Mouse (Mus musculus) thymus, postnatal 36 days (tissue): ENCODE measurements around the gene Gprasp1.
A peak's percentile ranks its signal among the peaks of the same experiment; 100 is the strongest.

Experiments used
- DNase-seq, 2 experiments: peaks; one replicate each; pipeline ENCODE4 v3.0.0; 2022; ENCODE audit warnings: mixed read lengths in 2 of 2

The Gprasp1 gene

DNA sequence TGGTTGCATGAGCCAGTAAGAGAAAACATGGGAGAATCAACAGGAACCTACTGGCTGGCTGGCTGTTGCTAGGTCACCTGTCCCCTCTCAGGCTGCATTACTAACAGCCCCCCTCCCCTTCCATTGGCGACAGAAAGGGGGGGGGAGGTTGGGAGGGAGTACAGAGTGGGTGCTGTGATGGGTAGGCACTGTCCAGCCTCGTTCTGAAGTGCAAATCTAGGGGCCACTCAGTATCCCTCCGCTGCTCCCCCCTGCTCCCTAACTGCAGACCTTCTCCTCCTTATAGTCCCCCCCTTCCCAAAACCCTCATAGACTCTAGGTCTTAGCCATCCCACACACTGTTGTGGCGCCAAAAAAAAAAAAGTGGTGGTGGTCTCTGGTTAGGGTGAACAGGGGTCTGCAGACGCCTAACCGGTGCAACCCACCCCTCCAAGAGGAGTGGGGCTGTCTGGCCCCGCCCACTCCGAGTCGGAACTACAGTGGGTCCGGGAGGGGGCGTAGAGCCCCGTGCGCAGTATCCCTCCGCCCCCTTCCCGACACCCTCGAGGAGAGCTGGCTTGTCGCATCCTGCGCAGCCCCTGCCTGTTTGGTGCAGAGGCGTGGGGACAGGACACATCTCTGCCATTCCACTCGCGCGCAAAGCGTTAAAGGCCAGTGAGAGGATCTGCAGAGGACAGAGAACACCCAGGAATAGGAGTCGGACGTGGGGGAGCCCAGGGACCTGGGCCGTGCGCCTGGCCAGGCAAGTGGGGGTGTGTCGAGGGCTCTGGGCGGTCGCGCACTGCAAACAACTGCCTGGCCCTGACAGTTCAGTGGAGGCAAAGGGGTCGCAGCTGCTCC is 96.2 kb downstream of the Gprasp1 start, which contains the start of gene Gprasp2:
Gene Gprasp2, plus strand, starts transcription at position 514 of the 840 bp plus-strand sequence.
- peak; percentile 61 to 74 for DNase-seq

- peak; percentile 19 to 39 for DNase-seq
Observed at GRCm38 (mm10) chrX:135839397-135840391, 97.2 kb downstream of the Gprasp1 start.
